Mouse (Mus musculus) lung, postnatal 0 days (tissue): ENCODE data around the gene Rbm41. TPM values are rescaled to one million over a fixed set of nuclear protein-coding genes. Genes with fewer than 3 reads are reported as not detected.

Experiments
- ATAC-seq: fragments of 200-750 bp; cut with Nextera tagmentation; 2 replicates; pipeline ENCODE4 v1.8.0; 2017; ENCODE audit warnings: moderate library complexity
- DNase-seq: peaks from one replicate; pipeline ENCODE4 v3.0.0-alpha.2; 2016; ENCODE audit warnings: low spot score
- H3K27ac ChIP-seq: fragments of 300-500 bp; sonication (generic); 2 replicates; pipeline ENCODE4 v1.5.1; 2014; ENCODE audit warnings: antibody characterized with exemption, mild to moderate bottlenecking, low read length, mixed read lengths
- H3K27me3 ChIP-seq: fragments of 300-500 bp; sonication (generic); replicated peaks from 2 replicates; pipeline ENCODE4 v1.6.1; 2014; ENCODE audit warnings: low read length, mixed read lengths; ENCODE audit not compliant: insufficient read depth
- H3K36me3 ChIP-seq: fragments of 300-500 bp; sonication (generic); 2 replicates; pipeline ENCODE4 v1.6.1; 2014; ENCODE audit warnings: low read length, mixed read lengths; ENCODE audit not compliant: insufficient read depth
- H3K4me1 ChIP-seq: fragments of 300-500 bp; sonication (generic); 2 replicates; pipeline ENCODE4 v1.6.1; 2014; ENCODE audit warnings: antibody characterized with exemption, low read depth, low read length, mixed read lengths; ENCODE audit not compliant: insufficient read depth
- H3K4me2 ChIP-seq: fragments of 300-500 bp; sonication (generic); replicated peaks from 2 replicates; pipeline ENCODE4 v1.6.1; 2014; ENCODE audit warnings: low read depth, mild to moderate bottlenecking, low read length, moderate library complexity, mixed read lengths
- H3K4me3 ChIP-seq: fragments of 300-500 bp; sonication (generic); 2 replicates; pipeline ENCODE4 v1.5.1; 2014; ENCODE audit warnings: low read depth, low read length
- H3K9ac ChIP-seq: fragments of 300-500 bp; sonication (generic); replicated peaks from 2 replicates; pipeline ENCODE4 v1.6.1; 2014; ENCODE audit warnings: low read depth, mild to moderate bottlenecking
- H3K9me3 ChIP-seq: fragments of 300-500 bp; sonication (generic); 2 replicates; pipeline ENCODE4 v1.6.1; 2016; ENCODE audit warnings: low read length, mixed read lengths
- CTCF ChIP-seq: IDR thresholded peaks from 2 replicates; pipeline ENCODE4 v1.5.1; 2016; ENCODE audit warnings: antibody characterized with exemption, mild to moderate bottlenecking
- EP300 ChIP-seq: IDR thresholded peaks from 2 replicates; pipeline ENCODE4 v1.6.1; 2016; ENCODE audit warnings: antibody characterized with exemption, mild to moderate bottlenecking, control low read depth
- WGBS: fragments of 180-500 bp; shearing (Covaris S2); extraction: QIAGEN DNeasy Blood & Tissue Kit; methylation state at CpG from one replicate; pipeline ENCODE4 v1.1.7; 2014; 5-methylcytosine and 5-hydroxymethylcytosine counted together
- polyA plus RNA-seq: library from polyadenylated mRNA; unstranded; fragments of >200 nt; fragmentation: Nextera tagmentation; extraction: Ambion mirVana; gene quantifications from 2 replicates; pipeline ENCODE4 v1.2.1, GENCODE M21; 2015

The Rbm41 gene
- polyA plus RNA-seq, 1 experiment from 2014 or later = 2.6 TPM

DNA sequence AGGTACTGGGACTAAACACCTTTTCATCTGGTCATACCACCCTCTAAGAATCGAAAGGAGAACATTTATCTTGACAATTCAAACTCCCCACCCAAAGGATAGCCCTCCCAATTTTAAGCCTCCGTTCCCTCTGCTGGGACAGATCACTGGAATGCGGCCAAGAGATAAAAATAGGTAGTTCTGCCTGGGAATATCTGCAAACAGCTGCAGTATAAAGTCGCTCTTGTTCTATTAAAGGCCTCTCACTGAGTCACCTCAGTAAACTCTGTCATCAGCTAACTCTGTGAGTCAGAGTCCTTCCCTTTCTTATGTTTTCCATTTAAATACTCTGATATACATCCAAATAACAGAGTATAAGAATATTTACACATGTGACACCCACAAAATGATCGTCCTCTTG is 139.0 kb downstream of the Rbm41 start:
- Histone ChIP-seq H3K9ac (no peak overlapping the region), H3K9me3 (no peaks in the 10 kb centered on the region), H3K27me3 (no peaks in the 10 kb centered on the region), H3K4me2 (no peak overlapping the region), H3K4me1 (no peaks in the 10 kb centered on the region), H3K27ac (no peak overlapping the region), H3K36me3 (no peaks in the 10 kb centered on the region), H3K4me3 (no peak overlapping the region)
- DNase-seq (no peak), ATAC-seq (no peak)
- TF ChIP-seq CTCF = no peak
- TF ChIP-seq EP300 = no peak
- 58% methylated on average over 5 of the region's 5 CpGs for WGBS

DNA sequence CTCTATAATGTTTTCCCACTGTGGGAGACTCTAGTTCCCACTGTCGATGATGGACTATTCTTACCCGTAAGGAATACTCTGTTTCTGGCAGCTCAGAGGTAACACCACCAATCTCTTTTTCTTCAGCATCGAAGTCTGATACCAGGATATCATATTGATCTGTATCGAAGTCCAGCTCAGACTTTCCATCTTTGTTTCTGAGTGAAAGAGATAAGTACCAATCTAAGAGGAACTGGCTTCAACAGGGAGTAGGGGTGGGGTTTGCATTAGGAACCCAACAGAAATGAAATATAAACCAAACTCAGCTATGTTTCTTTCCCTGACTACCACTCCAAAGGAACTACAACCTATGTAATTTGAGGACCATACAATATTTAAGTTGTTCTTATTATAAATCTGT is 143.6 kb downstream of the Rbm41 start:
- H3K4me2 ChIP-seq = no peak overlapping the region
- ATAC-seq (no peak), DNase-seq (no peak)
- no peaks in the 10 kb centered on the region for H3K9me3 ChIP-seq
- no peaks in the 10 kb centered on the region for H3K36me3 ChIP-seq
- WGBS = 85% methylated on average over 4 of the region's 4 CpGs
- TF ChIP-seq EP300 (no peak), CTCF (no peak)
- no peak overlapping the region for H3K9ac ChIP-seq
- H3K27ac ChIP-seq = no peak overlapping the region
- H3K27me3 ChIP-seq = no peaks in the 10 kb centered on the region
- H3K4me1 ChIP-seq = no peaks in the 10 kb centered on the region
- no peak overlapping the region for H3K4me3 ChIP-seq

DNA sequence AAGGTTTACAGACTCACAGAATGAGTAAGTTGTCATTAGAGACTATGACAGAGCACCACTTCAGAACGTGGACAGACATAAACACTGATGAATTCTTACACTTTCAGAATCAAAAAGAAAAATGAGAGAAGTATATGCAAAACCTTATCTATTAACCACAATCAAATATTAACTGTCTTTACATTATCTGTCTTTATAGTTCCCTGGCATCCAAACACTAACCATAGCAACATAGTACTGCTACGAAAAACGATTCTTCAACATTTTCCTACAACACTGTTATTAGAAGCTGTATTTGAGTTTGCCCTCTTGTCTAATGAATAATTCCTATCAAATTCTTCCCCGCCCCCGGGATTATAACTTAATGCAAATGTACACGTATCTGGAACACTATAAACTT is 157.3 kb downstream of the Rbm41 start:
- Histone ChIP-seq H3K4me2 (no peak overlapping the region), H3K27me3 (no peaks in the 10 kb centered on the region), H3K4me3 (no peak overlapping the region), H3K9me3 (no peaks in the 10 kb centered on the region), H3K4me1 (no peaks in the 10 kb centered on the region), H3K36me3 (no peaks in the 10 kb centered on the region), H3K27ac (no peak overlapping the region), H3K9ac (no peak overlapping the region)
- no peak for ATAC-seq
- WGBS = 79% methylated on average over 6 of the region's 6 CpGs
- TF ChIP-seq EP300 (no peak), CTCF (no peak)
- DNase-seq = no peak

Other genes starting within 250 kb of the Rbm41 start
- gene Ripply1, start 216.2 kb downstream of the Rbm41 start, polyA plus RNA-seq = not detected in 2 replicates
- 0.86 and 1.3 TPM in 2 replicates for gene Cldn2, start 197.8 kb downstream of the Rbm41 start, polyA plus RNA-seq
- gene Morc4, start 126.9 kb downstream of the Rbm41 start, polyA plus RNA-seq = 5.0 and 6.4 TPM in 2 replicates
- 7.9 and 8.7 TPM in 2 replicates for gene Nup62cl, start 64.1 kb upstream of the Rbm41 start, polyA plus RNA-seq
- 0.50 and 0.67 TPM in 2 replicates for gene Pih1h3b, start 64.3 kb upstream of the Rbm41 start, polyA plus RNA-seq